Mouse (Mus musculus) liver, embryonic 14.5 days (tissue): ENCODE results near the gene Fut2.

Experiments used
- CTCF ChIP-seq: IDR thresholded peaks from 2 replicates; pipeline ENCODE4 v1.5.1; 2016; ENCODE audit warnings: antibody characterized with exemption, low read depth, control low read depth
- EP300 ChIP-seq: IDR thresholded peaks from 2 replicates; pipeline ENCODE4 v1.6.1; 2016; ENCODE audit warnings: antibody characterized with exemption, low read depth

DNA sequence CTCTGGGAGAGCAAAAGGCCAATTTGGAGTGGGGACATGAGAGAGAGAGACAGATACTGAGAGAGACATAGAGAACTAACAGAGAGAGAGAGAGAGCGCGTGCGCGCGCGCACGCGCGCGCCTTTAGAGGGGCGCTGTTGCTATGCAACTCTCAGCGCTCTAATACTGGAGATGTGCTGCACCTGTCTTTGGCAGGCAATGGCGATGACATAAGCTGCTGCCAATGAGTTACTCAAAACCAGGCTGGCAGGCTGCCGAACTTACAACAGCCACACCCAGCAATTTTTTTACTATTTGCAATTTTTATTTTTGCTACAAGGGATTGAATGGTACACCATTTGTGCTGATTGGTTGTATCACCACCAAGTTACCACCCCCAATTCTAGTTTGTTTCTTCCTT lies 1.6 kb upstream of the Fut2 start:
- TF ChIP-seq CTCF (no peak), EP300 (no peak)
